Mouse (Mus musculus): ENCODE results near the gene Pdpk1.

DNA sequence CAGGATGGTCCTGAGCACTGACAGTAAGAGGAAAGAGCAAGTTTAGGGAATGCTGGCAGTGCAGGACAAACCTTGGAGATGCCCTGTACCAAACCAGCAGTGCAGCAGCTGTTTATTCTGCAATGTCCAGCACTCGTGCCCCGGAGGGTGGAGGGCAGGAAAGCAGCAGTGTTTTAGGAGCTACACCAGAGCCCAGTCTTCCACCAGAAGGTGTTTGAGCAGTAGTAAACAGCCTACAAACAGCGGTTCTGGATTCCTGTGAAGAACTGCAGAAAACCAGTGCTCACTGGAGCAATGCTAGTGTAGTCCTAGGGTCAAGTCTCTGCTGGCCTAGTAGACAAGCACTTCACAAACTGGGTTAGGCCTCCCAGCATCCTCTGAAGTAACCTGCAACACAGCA, 23.5 kb upstream of the Pdpk1 start:
- TF ChIP-seq CTCF (IDR thresholded peaks at IDR 0.05; ENCODE audit: extremely low read depth, insufficient read length, insufficient replicate concordance, low read depth, low read length) (no peak), POLR2A (IDR thresholded peaks at IDR 0.05; ENCODE audit: low read depth, low read length) (no peak)

All from small intestine, adult 2 months (tissue).